Mouse (Mus musculus): ENCODE measurements around the gene Sugct.

DNA sequence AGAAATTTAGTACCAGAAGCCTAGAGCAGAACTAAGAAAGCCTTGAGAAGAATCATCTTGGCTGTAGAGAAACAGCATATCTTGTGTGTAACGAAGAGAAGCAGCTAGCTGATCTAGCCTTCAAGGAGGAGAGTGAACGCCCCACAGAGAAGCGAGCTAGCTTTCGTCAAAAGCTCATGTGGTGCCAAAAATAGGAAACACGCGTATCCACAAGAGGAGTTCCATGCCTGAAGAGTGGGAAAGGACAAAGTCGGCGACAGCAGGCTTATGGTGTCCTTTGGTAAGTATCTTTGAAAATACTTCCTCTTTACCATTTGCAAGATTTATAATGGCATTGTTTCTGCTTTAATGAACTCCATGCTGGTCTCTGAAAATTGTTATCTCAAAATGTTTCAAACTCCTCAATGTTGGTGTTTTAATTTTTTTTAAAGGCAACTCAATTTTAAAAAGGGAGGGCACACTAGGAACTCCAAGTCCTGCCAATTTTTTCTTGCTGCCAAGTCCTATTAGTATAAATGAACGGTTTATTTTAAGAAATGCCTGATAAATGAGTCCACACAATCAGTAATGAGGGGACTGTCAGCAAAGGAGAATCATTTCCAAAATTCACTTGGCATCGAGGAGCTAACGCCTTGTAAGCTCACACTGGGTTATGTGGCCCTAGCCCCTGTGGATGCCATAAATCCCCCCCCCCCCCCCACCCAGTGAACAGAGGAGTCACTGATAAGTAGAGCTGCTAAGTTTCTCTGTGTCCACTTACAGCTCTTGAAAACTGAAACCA, 757.7 kb downstream of the Sugct start:
- TF ChIP-seq POLR2A (IDR thresholded peaks at IDR 0.05; ENCODE audit: insufficient read length, low read depth) (no peak), SRF (IDR thresholded peaks at IDR 0.05; ENCODE audit: control insufficient read depth, insufficient read length, low read depth) (no peak), MAX (IDR thresholded peaks at IDR 0.05; ENCODE audit: low read depth) (no peak), MYOD1 (IDR thresholded peaks at IDR 0.05; ENCODE audit: control insufficient read depth in 1 of 3, insufficient read length in 2 of 3, low read depth in 2 of 3) (no peak), CEBPB (IDR thresholded peaks at IDR 0.05; ENCODE audit: insufficient read depth, poor library complexity, severe bottlenecking) (no peak), E2F4 (IDR thresholded peaks at IDR 0.05; ENCODE audit: insufficient read depth) (no peak), MYOG (IDR thresholded peaks at IDR 0.05; ENCODE audit: control insufficient read depth in 1 of 3, insufficient read depth in 1 of 3, insufficient read length in 2 of 3, low read depth in 2 of 3) (no peak), USF1 (IDR thresholded peaks at IDR 0.05; ENCODE audit: low read depth) (no peak), POLR2AphosphoS2 (IDR thresholded peaks at IDR 0.05; ENCODE audit: insufficient read length, low read depth) (no peak), TCF3 (IDR thresholded peaks at IDR 0.05; ENCODE audit: insufficient read length, low read depth) (no peak)
